8 mouse cellular contexts compared by ENCODE assay signal in the genomic region with DNA sequence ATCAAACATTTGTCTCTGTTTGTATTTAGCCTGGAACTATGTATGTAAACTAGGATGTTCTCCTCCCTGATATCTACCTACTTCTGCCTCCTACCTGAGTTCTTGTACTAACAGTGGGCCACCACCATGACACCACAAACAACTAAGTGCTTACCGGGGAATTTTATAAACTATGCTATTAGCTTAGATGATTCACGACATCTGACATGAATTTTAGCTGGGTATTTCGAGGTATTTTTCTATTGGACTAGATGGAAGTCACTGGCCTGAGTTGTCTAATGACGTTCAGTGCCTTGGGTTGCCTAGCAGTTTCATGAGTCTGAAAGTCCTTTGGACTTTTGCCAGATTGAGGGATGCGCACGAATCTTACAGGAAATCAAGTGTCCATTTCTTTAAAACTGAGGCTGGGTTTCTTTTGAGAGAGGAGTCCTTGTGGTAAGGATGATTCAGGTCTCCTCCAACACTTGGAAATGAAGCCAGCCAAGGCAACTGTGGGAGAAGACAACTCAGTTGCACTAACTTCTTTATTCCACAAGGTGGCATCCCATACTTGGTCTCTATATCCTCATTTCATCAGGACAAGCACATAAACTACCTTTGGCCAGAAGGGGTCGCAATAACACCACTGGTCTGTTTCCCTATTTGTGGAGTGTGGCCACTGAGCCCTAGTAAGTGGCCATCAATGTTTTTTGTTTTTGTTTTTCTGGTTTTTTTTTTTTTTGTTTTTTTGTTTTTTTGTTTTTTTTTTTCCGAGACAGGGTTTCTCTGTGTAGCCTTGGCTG.
DNase-seq lines count a peak whose midpoint lies in the region; ATAC-seq and TF ChIP-seq lines count a peak whose summit lies in the region.
"Not testable (repeated sequence)": the region's sequence is repeated elsewhere in the genome, so short reads cannot be mapped to it uniquely, and the experiment has no call there.

No protein-coding gene starts in this region.

- not testable (repeated sequence) for H3K27me3 ChIP-seq in hindbrain, embryonic 12.5 days

- not testable (repeated sequence) for H3K4me2 ChIP-seq in hindbrain, embryonic 12.5 days (replicated peaks)

- WGBS in hindbrain, embryonic 12.5 days: 41% methylated on average over 8 of the region's 8 CpGs
- WGBS in lung, adult 2 months: 32% methylated on average over 8 of the region's 8 CpGs

- TF ChIP-seq POLR2A in lung, adult 2 months (IDR thresholded peaks at IDR 0.05; ENCODE audit: borderline replicate concordance, extremely low read depth, low read depth, low read length): not testable (repeated sequence)

- not testable (repeated sequence) for H3K9me3 ChIP-seq in hindbrain, embryonic 12.5 days (replicated peaks)

- H3K27ac ChIP-seq in hindbrain, embryonic 12.5 days: not testable (repeated sequence)

- H3K4me1 ChIP-seq in hindbrain, embryonic 12.5 days; lung, adult 2 months (ENCODE audit: control insufficient read depth, insufficient read depth, low read length): not testable (repeated sequence)

- not testable (repeated sequence) for H3K9ac ChIP-seq in hindbrain, embryonic 12.5 days

- peak; percentile 63 for ATAC-seq in hindbrain, embryonic 12.5 days (ENCODE audit: low FRiP score)

- H3K4me3 ChIP-seq in hindbrain, embryonic 12.5 days; lung, adult 2 months (replicated peaks; ENCODE audit: extremely low read depth, low read depth, low read length): not testable (repeated sequence)

- TF ChIP-seq CTCF in lung, adult 2 months (IDR thresholded peaks at IDR 0.05; ENCODE audit: insufficient read depth, low read length): peak; percentile 34; the same call in 1 of the 2 replicates

- DNase-seq in Muller cell, postnatal 12 days (ENCODE audit: inconsistent ontology term): peak; percentile 73
- peak; percentile 89 for DNase-seq in cerebellum, adult 9-10 months
- peak; percentile 69 to 92 for DNase-seq in frontal cortex, adult 2 months (ENCODE audit: extremely low spot score in 1 of 2, low spot score in 1 of 2)
- peak; percentile 88 for DNase-seq in layer of hippocampus, adult 9-10 months (ENCODE audit: low spot score)
- DNase-seq in lung, adult 2 months: peak; percentile 62
- DNase-seq in ovary, postnatal 36 days (ENCODE audit: low spot score): peak; percentile 32
- DNase-seq in thymus, postnatal 14 days: peak; percentile 80

- H3K36me3 ChIP-seq in hindbrain, embryonic 12.5 days: not testable (repeated sequence)

Comparison
In these comparisons a context has a peak if more than half of its experiments do, and no peak if none do; other contexts are left out.
1. DNase-seq: peak in every context shown above with its lines; median percentile 89 in cerebellum, adult 9-10 months; 88 in layer of hippocampus, adult 9-10 months; 80 in frontal cortex, adult 2 months; 80 in thymus, postnatal 14 days; 73 in Muller cell, postnatal 12 days; 62 in lung, adult 2 months; 32 in ovary, postnatal 36 days.